Mouse (Mus musculus): ENCODE data around the gene Pde11a.

DNA sequence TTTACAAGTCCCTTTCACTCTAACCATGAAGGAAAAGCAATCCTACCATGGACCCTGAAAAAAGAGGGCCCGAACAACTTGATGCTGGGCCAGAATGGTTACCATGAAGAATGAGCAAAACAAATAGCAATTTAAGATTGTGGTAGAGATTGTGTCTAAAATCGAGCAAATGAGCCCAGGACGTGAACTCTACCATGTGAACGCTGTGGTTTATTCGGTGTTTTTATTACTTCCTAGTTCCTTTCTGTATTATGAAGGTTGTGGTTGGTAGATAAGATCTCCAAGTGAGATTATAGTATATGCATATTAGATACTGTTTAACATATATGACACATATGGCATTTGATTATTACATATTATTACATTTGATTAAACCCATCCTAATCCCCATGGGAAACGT is 216.4 kb downstream of the Pde11a start:
- TF ChIP-seq CTCF (conservative IDR thresholded peaks at IDR 0.05; ENCODE audit: low read length), result no peak
- no peak for TF ChIP-seq POU5F1 (IDR thresholded peaks at IDR 0.05; ENCODE audit: borderline replicate concordance, low read length)

Measured in E14TG2a.4 (cell line).